Mouse (Mus musculus): Measurements from ENCODE around the gene Gm11639. TPM values are rescaled to one million over a fixed set of nuclear protein-coding genes. Genes with fewer than 3 reads are reported as not detected.
"Not testable (repeated sequence)": the region's sequence is repeated elsewhere in the genome, so short reads cannot be mapped to it uniquely, and the experiment has no call there.

The Gm11639 gene
- polyA plus RNA-seq, 1 experiment from 2014 or later = not detected

DNA sequence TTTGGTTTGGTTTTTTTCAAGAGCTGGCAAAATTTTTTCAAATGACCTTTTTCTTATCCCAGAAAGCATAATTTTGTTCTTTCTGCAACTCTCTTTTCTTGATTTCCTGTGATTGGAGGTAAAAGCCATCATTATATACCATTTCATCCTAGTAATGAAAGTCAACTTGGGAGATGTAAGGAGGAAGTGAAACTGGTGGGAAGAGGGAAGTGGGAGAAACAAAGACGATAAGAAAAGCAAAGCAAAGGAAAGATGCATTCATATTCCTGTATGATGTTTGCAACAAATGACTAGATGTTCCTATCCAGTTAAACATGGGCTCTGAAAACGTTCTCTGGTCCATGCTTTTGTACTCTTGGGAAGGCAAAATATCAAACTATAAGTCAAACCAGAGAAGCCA, 323.7 kb downstream of the Gm11639 start:
- no peaks in the 10 kb centered on the region for H3K4me1 ChIP-seq (replicated peaks)
- no peak overlapping the region for H3K4me2 ChIP-seq (replicated peaks)
- no peak for ATAC-seq
- no peak overlapping the region for H3K4me3 ChIP-seq (replicated peaks)
- H3K36me3 ChIP-seq = no peaks in the 10 kb centered on the region
- no peaks in the 10 kb centered on the region for H3K27me3 ChIP-seq (replicated peaks)
- no peaks in the 10 kb centered on the region for H3K9me3 ChIP-seq
- no peak overlapping the region for H3K9ac ChIP-seq
- H3K27ac ChIP-seq = no peak overlapping the region
- WGBS = 64% methylated on average over 2 of the region's 2 CpGs

DNA sequence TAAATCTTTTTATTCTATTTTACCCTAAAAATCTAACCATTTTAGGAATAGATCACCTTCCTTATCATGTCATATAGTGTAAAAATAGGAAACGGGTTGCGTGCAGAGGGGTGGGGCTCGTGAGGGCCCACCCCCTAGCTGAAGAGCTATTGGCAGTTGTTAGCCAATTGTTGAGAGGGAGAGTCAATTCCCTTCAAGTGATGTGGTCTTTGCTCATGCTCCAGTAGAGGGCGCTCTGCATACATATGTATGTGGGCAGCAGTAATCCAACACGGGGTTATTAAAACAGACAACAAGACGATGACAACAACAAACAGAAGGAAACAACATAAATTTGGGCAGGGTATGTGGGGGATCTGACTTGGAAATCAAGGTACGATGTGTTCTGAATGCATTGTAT, 335.6 kb downstream of the Gm11639 start:
- Histone ChIP-seq H3K27ac (no peak overlapping the region), H3K4me2 (replicated peaks) (no peak overlapping the region), H3K27me3 (replicated peaks) (no peaks in the 10 kb centered on the region), H3K4me3 (replicated peaks) (no peak overlapping the region), H3K9ac (no peak overlapping the region), H3K4me1 (replicated peaks) (no peaks in the 10 kb centered on the region), H3K9me3 (no peaks in the 10 kb centered on the region), H3K36me3 (no peaks in the 10 kb centered on the region)
- WGBS = 77% methylated on average over 7 of the region's 7 CpGs
- ATAC-seq = no peak

DNA sequence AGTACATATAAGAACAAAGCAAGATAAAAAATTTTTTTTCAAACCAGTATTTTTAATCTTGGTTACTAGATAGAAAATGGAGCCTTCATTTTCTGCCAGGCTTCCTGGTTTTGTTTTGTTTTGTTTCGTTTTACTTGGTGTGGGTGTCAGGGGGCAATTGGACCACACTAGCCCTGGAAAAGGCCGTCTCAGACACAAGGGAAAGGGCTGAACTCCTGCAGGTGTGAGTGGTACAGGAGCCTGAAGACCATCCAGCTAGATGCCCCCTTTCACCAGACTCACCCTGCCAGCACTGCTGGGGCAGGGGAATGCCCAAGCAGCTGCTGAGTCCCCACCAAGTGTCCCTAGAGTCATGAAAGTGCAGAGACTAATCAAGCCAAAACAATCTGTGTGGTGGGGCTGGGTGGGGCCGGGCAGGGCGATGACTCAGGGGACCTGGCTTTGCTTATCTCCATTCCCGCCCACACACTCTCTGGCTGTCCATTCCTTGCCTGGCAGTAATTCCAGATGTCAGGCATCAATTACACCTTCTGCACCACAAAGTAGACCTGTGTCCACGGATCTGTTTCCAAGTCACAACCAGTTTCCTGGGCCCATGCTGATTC, 343.3 kb downstream of the Gm11639 start:
- no peaks in the 10 kb centered on the region; the same call in 1 of the 2 replicates for H3K4me1 ChIP-seq (replicated peaks)
- H3K9ac ChIP-seq = no peak overlapping the region
- H3K4me2 ChIP-seq (replicated peaks) = no peak overlapping the region
- 29% methylated on average over 6 of the region's 6 CpGs for WGBS
- no peak overlapping the region for H3K27ac ChIP-seq
- H3K27me3 ChIP-seq (replicated peaks) = no peaks in the 10 kb centered on the region
- H3K36me3 ChIP-seq = no peaks in the 10 kb centered on the region
- peak; percentile 89 for ATAC-seq
- H3K9me3 ChIP-seq = no peaks in the 10 kb centered on the region
- H3K4me3 ChIP-seq (replicated peaks) = no peak overlapping the region

DNA sequence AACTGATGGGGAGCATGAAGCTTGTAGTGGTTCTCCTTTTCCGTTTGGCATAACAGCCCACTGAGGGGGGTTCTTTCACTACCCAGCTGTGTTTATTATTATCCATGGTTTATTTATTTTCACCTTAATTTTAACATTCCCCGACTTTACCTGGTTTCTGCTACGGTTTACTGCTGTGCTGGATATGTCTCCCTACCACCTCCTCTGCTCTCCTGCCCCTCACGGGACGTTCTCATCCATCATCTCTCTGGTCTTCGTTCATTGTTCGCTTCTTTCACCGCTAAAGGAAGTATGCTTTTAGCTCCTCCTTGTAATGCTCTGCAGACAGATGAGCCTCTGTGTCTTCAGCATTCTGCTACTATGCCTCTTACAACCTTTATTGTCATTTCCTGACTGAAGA, 344.0 kb downstream of the Gm11639 start:
- Histone ChIP-seq H3K9me3 (no peaks in the 10 kb centered on the region), H3K4me1 (replicated peaks) (no peaks in the 10 kb centered on the region; the same call in 1 of the 2 replicates), H3K36me3 (no peaks in the 10 kb centered on the region), H3K4me2 (replicated peaks) (no peak overlapping the region), H3K27me3 (replicated peaks) (no peaks in the 10 kb centered on the region), H3K9ac (no peak overlapping the region), H3K4me3 (replicated peaks) (no peak overlapping the region), H3K27ac (no peak overlapping the region)
- no peak for ATAC-seq
- WGBS = 40% methylated on average over 8 of the region's 8 CpGs

DNA sequence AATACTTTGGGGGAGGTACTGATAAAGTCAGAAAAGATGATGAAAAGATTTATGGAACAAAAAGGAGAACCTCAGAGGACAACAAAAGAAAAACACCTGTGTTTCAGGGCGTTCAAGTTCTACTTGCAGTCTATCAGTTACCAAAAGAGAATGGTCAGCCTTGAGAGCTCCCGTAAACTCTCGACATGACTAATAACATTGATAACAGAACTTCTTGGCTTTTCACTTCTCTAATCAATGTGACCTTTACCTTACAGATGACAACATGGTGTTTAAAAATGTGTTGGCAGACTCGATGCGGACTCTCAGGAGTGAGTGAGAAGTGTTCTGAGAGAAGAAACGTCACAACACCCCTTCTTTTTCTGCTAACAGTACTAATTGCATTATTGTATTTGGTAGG, 344.7 kb downstream of the Gm11639 start:
- H3K9ac ChIP-seq = no peak overlapping the region
- H3K4me2 ChIP-seq (replicated peaks) = no peak overlapping the region
- no peaks in the 10 kb centered on the region for H3K9me3 ChIP-seq
- no peak overlapping the region for H3K4me3 ChIP-seq (replicated peaks)
- no peaks in the 10 kb centered on the region for H3K27me3 ChIP-seq (replicated peaks)
- 73% methylated on average over 6 of the region's 6 CpGs for WGBS
- ATAC-seq = no peak
- H3K4me1 ChIP-seq (replicated peaks) = no peaks in the 10 kb centered on the region; the same call in 1 of the 2 replicates
- H3K36me3 ChIP-seq = no peaks in the 10 kb centered on the region
- H3K27ac ChIP-seq = no peak overlapping the region

DNA sequence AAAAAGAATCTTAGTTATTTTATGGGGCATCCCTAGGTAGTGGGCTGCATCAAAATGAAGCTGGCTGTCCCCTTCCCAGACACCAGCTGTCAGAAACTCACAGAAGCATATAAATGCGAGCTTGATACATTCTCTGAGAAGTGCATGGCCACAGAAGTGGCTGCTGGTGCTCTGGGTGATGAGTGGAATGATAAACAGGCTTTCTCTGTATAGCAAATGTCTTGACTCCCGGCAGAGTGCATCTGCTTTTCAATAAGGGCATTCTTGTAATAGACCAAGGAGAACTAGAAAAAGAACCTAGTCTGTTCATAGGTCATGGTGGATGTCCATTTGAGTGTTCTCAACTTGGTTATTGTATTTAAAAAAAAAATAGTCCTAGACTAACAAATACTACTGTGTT, 345.6 kb downstream of the Gm11639 start:
- no peaks in the 10 kb centered on the region for H3K27me3 ChIP-seq (replicated peaks)
- ATAC-seq = no peak
- H3K27ac ChIP-seq = no peak overlapping the region
- no peak overlapping the region for H3K4me2 ChIP-seq (replicated peaks)
- no peaks in the 10 kb centered on the region for H3K9me3 ChIP-seq
- WGBS = 43% methylated on average over 2 of the region's 2 CpGs
- no peak overlapping the region for H3K4me3 ChIP-seq (replicated peaks)
- H3K9ac ChIP-seq = no peak overlapping the region
- H3K4me1 ChIP-seq (replicated peaks) = no peaks in the 10 kb centered on the region; the same call in 1 of the 2 replicates
- H3K36me3 ChIP-seq = no peaks in the 10 kb centered on the region

DNA sequence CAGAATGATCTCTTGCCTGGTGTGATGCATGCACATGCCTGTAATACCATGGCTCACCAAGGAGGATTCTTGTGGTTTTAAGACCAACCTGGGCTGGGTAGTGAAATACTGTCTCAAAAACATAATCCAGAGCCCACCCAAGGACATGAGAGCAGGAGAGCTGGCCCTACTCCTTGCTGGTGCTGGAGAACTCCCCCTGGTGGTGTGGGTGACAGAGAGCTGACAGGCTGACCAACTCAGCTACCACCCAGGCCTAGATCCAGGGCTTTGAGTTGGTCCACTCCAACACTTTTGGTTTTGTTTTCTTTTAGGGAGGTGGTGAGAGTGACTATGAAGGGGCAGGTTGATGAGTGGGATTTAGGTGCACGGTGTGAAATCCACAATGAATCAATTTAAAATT, 349.6 kb downstream of the Gm11639 start:
- no peak overlapping the region for H3K4me3 ChIP-seq (replicated peaks)
- WGBS = 95% methylated on average over 1 of the region's 1 CpGs
- no peaks in the 10 kb centered on the region for H3K9me3 ChIP-seq

DNA sequence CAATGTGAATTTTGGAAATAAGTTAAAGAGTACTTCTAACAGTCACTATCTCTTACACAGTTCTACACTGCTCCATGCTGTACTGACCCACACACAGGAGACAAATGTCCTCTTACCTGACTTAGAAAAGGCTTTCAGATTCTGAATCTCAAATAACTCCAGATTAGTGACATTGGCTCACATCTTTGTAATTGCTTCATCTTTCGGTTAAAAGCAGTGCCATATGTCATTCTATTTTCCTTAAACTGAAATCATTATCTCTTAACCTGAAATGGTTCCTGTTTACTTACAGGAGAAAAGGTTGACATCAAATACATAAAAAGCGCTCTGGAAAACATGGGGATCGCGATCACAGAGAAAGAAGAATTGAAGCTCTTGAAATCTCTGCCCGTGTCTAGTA, 377.8 kb downstream of the Gm11639 start, which contains the start of gene Efcab3:
Efcab3 (plus strand) TSS at position 301 of the 400 bp plus-strand sequence.
- no peak within 1 kb of the TSS for H3K27ac ChIP-seq
- H3K9me3 ChIP-seq = no peaks in the 10 kb centered on the region
- ATAC-seq = no peak
- no peak within 1 kb of the TSS for H3K4me2 ChIP-seq (replicated peaks)
- 87% methylated on average over 5 of the region's 5 CpGs for WGBS
- H3K27me3 ChIP-seq (replicated peaks) = no peaks in the 10 kb centered on the region
- no peaks in the 10 kb centered on the region for H3K36me3 ChIP-seq
- no peak within 1 kb of the TSS for H3K4me3 ChIP-seq (replicated peaks)
- H3K4me1 ChIP-seq (replicated peaks) = no peaks in the 10 kb centered on the region
- H3K9ac ChIP-seq = no peak within 1 kb of the TSS

More for the DNA sequence above, 349.6 kb downstream of the Gm11639 start:
- ATAC-seq = no peak
- H3K36me3 ChIP-seq = no peaks in the 10 kb centered on the region
- H3K27me3 ChIP-seq (replicated peaks) = no peaks in the 10 kb centered on the region
- no peak overlapping the region for H3K4me2 ChIP-seq (replicated peaks)
- H3K9ac ChIP-seq = no peak overlapping the region
- no peak overlapping the region for H3K27ac ChIP-seq
- no peaks in the 10 kb centered on the region for H3K4me1 ChIP-seq (replicated peaks)

DNA sequence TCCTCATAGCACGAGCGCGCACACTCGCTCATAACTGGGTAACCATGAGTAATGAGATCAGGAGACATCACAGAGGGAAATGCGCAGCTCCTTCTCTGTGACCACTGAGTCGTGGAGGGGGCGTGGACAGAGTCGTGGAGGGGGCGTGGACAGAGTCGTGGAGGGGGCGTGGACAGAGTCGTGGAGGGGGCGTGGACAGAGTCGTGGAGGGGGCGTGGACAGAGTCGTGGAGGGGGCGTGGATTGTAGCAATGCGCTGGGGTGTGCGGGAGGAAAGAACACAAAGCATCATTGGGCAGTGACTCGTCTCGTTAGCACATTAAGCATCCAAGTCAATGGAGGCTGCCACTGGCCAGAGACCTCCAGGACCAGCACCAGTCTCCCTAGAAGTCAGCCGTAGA, 426.9 kb downstream of the Gm11639 start:
- WGBS = 77% methylated on average over 22 of the region's 22 CpGs
- not testable (repeated sequence) for H3K9me3 ChIP-seq; H3K9ac ChIP-seq; H3K4me1 ChIP-seq (replicated peaks); H3K36me3 ChIP-seq; H3K4me3 ChIP-seq (replicated peaks); H3K27ac ChIP-seq; H3K4me2 ChIP-seq (replicated peaks); ATAC-seq; H3K27me3 ChIP-seq (replicated peaks)

DNA sequence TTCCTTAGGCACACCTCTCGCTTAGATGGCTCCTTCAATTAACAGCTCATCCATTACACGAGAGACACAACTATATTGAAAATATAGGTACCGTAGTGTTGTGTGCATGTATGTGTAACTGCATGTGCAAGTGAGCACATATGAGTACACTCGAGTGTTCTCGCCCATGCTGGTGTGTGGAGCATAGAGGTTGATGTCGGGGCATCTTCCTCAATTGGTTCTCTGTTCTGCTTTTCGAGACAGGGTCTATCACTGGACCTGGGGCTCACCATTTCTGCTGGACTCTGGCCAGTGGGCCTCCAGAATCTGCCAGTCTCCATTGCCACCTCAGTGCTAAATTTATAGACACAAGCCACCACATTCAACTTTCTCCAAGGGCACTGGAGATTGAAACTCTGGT, 432.3 kb downstream of the Gm11639 start:
- Histone ChIP-seq H3K4me3 (replicated peaks) (no peak overlapping the region), H3K9ac (no peak overlapping the region), H3K4me1 (replicated peaks) (no peaks in the 10 kb centered on the region), H3K36me3 (no peaks in the 10 kb centered on the region), H3K9me3 (no peaks in the 10 kb centered on the region), H3K27ac (no peak overlapping the region), H3K27me3 (replicated peaks) (no peaks in the 10 kb centered on the region), H3K4me2 (replicated peaks) (no peak overlapping the region)
- 86% methylated on average over 7 of the region's 7 CpGs for WGBS
- no peak for ATAC-seq

DNA sequence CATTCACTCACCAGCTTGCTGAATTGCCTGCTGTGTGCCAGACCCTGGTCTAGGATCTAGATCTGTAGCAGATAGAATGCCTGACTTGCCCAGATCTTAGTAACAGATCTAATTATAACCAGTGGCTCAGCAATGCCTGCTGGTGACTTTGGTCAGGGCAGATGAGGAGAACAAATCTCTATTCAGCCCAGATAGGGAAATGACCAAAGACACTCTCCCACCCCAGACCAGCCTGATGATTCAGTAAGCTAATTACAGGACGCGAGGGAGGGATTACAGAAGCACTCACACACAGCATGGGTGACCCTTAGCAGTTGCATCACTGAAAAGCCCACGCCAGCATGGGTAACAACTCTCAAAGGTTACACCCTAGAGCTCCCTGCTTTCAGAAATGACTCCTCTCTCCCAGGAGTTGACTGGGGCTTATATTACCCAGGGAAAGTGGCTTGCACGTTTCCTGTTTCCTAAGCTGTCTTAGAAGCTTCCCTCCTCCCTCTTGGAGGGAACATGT, 435.1 kb downstream of the Gm11639 start:
- Histone ChIP-seq H3K4me2 (replicated peaks) (no peak overlapping the region), H3K27ac (no peak overlapping the region), H3K4me1 (replicated peaks) (no peaks in the 10 kb centered on the region), H3K36me3 (no peaks in the 10 kb centered on the region), H3K9me3 (no peaks in the 10 kb centered on the region), H3K4me3 (replicated peaks) (no peak overlapping the region), H3K27me3 (replicated peaks) (no peaks in the 10 kb centered on the region), H3K9ac (no peak overlapping the region)
- WGBS = 33% methylated on average over 4 of the region's 4 CpGs
- ATAC-seq = no peak

DNA sequence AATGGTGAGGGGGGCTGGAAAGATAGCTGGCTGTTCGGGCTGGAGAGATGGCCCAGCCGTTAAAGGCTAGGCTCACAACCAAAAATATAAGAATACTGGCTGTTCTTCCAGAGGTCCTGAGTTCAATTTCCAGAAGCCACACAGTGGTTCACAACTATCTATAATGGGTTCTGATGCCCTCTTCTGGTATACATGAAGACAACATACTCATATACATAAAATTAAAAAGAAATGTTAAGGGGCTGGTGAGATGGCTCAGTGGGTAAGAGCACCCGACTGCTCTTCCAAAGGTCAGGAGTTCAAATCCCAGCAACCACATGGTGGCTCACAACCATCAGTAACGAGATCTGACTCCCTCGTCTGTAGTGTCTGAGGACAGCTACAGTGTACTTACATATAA, 436.3 kb downstream of the Gm11639 start:
- not testable (repeated sequence) for H3K4me1 ChIP-seq (replicated peaks); H3K27me3 ChIP-seq (replicated peaks); H3K36me3 ChIP-seq; H3K4me3 ChIP-seq (replicated peaks); H3K4me2 ChIP-seq (replicated peaks); H3K27ac ChIP-seq; H3K9ac ChIP-seq; ATAC-seq; H3K9me3 ChIP-seq
- WGBS = 78% methylated on average over 5 of the region's 5 CpGs

DNA sequence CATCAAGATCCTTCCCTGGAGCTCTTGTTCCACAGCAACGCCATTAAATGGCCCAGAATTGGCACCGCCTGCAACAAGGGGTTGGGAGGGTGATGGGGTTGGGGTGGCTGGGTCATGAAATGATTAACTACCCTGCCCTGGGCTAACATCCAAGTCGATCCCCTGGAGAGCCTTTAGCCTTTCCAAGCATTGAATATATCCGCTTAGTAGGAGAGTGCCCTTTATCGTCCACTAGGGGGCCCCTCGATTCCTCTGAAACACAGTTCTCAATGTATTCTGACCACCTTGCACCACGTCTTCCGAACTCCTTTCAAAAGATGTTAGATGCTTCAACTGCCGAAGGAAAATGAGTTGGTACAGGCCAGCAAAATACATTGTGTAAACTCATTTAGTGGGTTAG, 438.5 kb downstream of the Gm11639 start:
- ATAC-seq = 0 out of 2 replicates have a peak, but pooled peaks have one; percentile 1
- WGBS = 14% methylated on average over 9 of the region's 9 CpGs
- Histone ChIP-seq H3K27me3 (replicated peaks) (no peaks in the 10 kb centered on the region), H3K4me3 (replicated peaks) (no peak overlapping the region), H3K27ac (no peak overlapping the region), H3K4me1 (replicated peaks) (peaks cover 11% of the 10 kb centered on the region), H3K4me2 (replicated peaks) (no peak overlapping the region), H3K9me3 (no peaks in the 10 kb centered on the region), H3K9ac (no peak overlapping the region), H3K36me3 (no peaks in the 10 kb centered on the region)

Data from intestine, embryonic 15.5 days (tissue).